Mouse (Mus musculus) heart, embryonic 10.5 days (tissue): ENCODE measurements around the gene Olfr104-ps. TPM values are rescaled to one million over a fixed set of nuclear protein-coding genes. Genes with fewer than 3 reads are reported as not detected.

ENCODE experiments used
- DNase-seq: peaks from one replicate; pipeline ENCODE4 v3.0.0-alpha.2; 2017; ENCODE audit warnings: low spot score
- H3K27ac ChIP-seq: fragments of 300-500 bp; sonication (generic); 2 replicates; pipeline ENCODE4 v1.5.1; 2016; ENCODE audit warnings: mild to moderate bottlenecking
- H3K27me3 ChIP-seq: fragments of 300-500 bp; sonication (generic); 2 replicates; pipeline ENCODE4 v1.6.1; 2016; ENCODE audit warnings: mild to moderate bottlenecking; ENCODE audit not compliant: poor library complexity, insufficient read depth, severe bottlenecking
- H3K36me3 ChIP-seq: fragments of 300-500 bp; sonication (generic); 2 replicates; pipeline ENCODE4 v1.6.1; 2016; ENCODE audit warnings: mild to moderate bottlenecking, moderate library complexity
- H3K4me1 ChIP-seq: fragments of 300-500 bp; sonication (generic); 2 replicates; pipeline ENCODE4 v1.6.1; 2016; ENCODE audit warnings: mild to moderate bottlenecking
- H3K4me3 ChIP-seq: fragments of 300-500 bp; sonication (generic); 2 replicates; pipeline ENCODE4 v1.5.1; 2016; ENCODE audit warnings: mild to moderate bottlenecking, moderate library complexity
- H3K9me3 ChIP-seq: fragments of 300-500 bp; sonication (generic); 2 replicates; pipeline ENCODE4 v1.6.1; 2016; ENCODE audit warnings: mild to moderate bottlenecking, moderate library complexity
- WGBS: fragments of 180-500 bp; shearing (Covaris S2); methylation state at CpG from one replicate; pipeline ENCODE4 v1.1.7; 2016; 5-methylcytosine and 5-hydroxymethylcytosine counted together
- polyA plus RNA-seq: library from polyadenylated mRNA; unstranded; fragments of >200 nt; fragmentation: Nextera tagmentation; extraction: Ambion mirVana; gene quantifications from 2 replicates; pipeline ENCODE4 v1.2.1, GENCODE M21; 2016

Gene Olfr104-ps
- not detected in 2 replicates for polyA plus RNA-seq

DNA sequence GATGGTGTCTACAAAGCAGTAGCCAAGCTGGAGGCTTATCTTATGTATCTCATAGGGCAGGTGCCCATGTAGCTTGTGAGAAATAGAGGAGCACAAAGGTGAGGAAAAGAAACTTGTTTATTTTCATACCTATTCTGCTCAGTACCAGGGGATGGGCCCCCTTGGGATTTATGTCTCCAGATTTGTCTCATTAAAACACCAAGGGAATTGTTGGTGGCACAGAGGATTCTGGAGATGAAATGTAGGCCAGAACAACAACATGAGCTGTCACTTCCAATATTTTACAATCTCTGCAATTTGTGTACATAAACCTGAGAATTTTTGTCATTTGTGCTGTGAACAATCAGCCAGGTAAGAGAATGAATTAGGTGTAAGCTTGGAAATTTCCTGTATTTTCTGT is at the start of gene Olfr104-ps:
Olfr104-ps (plus strand) TSS at position 301 of the 400 bp plus-strand sequence.
- Histone ChIP-seq H3K27ac (no peak within 1 kb of the TSS), H3K36me3 (no peaks in the 10 kb centered on the region), H3K4me1 (no peaks in the 10 kb centered on the region), H3K4me3 (no peak within 1 kb of the TSS), H3K9me3 (no peaks in the 10 kb centered on the region), H3K27me3 (no peaks in the 10 kb centered on the region)
- no peak for DNase-seq

DNA sequence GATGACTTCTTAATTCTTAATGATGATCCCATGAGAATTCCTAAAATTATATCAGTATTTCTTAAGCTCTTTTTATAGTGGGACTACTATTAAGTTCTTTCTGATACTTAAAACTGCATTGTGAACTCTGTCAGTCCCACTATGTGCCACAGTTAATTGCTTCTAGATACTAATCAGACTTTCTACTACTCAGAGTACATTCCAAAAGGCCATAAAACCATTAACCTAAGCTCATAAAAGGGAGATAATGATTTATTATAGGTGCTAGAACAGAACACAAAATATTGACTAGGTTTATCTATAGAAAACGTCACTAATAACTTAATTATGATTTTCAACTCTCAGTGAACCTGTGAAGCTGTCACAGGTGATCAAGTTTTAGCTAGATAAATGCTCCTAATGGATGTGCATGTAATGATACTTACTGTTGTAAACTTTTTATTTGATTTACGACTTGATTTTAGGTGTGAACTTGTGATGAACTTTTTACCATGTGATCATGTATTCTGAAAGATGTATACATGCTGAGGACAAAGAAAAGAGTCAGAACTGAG is 49.2 kb upstream of the Olfr104-ps start:
- Histone ChIP-seq H3K27me3 (no peaks in the 10 kb centered on the region), H3K36me3 (no peaks in the 10 kb centered on the region), H3K4me1 (no peaks in the 10 kb centered on the region), H3K4me3 (no peak overlapping the region), H3K27ac (no peak overlapping the region), H3K9me3 (no peaks in the 10 kb centered on the region)
- no peak for DNase-seq
- 40% methylated on average over 2 of the region's 2 CpGs for WGBS

DNA sequence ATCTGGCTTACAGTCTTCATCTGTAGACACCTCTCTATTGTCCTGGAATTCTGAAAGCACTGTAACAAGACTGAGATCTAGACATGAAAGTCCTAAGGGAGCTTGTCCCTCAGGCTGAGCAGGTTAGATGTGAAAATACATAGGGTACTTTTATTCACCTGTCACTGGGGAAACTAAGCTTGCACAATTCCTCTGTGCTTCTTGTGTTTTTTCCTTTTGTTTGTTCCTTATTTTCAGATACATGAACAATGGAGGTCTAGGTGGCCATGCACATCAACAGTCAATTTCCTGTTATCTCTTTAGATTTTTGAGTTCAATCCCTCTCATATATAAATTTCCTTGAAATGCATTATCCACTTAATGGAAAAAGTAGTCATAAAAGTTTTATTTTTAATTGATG is 42.4 kb upstream of the Olfr104-ps start, which contains the start of gene Olfr102:
Olfr102 (minus strand) TSS at position 101 of the 400 bp plus-strand sequence.
- H3K27me3 ChIP-seq: no peaks in the 10 kb centered on the region
- H3K4me1 ChIP-seq: no peaks in the 10 kb centered on the region
- no peaks in the 10 kb centered on the region for H3K36me3 ChIP-seq
- H3K9me3 ChIP-seq: 0 out of 2 replicates have a peak, but pooled peaks cover 7% of the 10 kb centered on the region
- H3K27ac ChIP-seq: no peak within 1 kb of the TSS
- no peak for DNase-seq
- no peak within 1 kb of the TSS for H3K4me3 ChIP-seq

DNA sequence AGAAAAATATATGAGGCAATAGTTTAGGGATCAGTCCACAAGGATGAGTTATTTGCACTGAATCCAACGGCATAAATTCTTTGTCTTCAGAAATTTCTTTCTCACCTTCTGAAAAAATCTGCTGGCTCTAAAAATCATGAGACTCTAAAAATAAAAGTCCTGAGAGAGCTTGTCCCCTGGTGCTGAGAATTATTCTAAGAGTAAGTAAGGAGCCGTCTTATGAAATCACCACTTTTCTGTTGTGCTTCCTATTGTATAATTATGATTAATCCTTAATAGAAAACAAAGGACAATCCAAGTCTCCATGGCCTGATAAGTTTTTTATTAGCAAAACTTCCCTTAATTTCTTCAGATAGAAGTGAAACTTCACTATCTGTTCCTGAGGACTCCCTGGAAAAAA is 19.8 kb upstream of the Olfr104-ps start, which contains the start of gene Olfr103:
Olfr103 (minus strand) TSS at position 101 of the 400 bp plus-strand sequence.
- Histone ChIP-seq H3K36me3 (no peaks in the 10 kb centered on the region), H3K27me3 (no peaks in the 10 kb centered on the region), H3K4me3 (no peak within 1 kb of the TSS), H3K4me1 (no peaks in the 10 kb centered on the region), H3K27ac (no peak within 1 kb of the TSS), H3K9me3 (no peaks in the 10 kb centered on the region)
- WGBS: 82% methylated on average over 2 of the region's 2 CpGs
- DNase-seq: no peak

DNA sequence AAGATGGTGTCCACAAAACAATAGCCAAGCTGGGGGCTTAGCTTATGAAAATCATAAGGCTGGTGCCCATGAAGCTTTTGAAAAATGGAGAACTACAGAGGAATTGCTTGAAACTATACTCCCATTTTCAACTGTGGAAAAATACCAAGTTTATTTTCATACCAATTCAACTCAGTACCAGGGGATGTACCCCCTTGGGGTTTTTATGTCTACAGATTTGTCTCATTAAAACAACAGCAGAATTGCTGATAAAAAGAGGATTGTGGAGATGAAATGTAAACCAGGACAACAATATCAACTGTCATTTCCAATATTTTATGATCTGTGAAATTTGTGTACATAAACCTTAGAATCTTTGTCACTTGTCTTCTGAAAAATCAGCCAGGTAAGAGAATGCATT is 19.4 kb downstream of the Olfr104-ps start, which contains the start of gene Olfr105-ps:
Olfr105-ps (plus strand) TSS at position 301 of the 400 bp plus-strand sequence.
- Histone ChIP-seq H3K4me3 (no peak within 1 kb of the TSS), H3K4me1 (no peaks in the 10 kb centered on the region), H3K27me3 (no peaks in the 10 kb centered on the region), H3K27ac (no peak within 1 kb of the TSS), H3K36me3 (no peaks in the 10 kb centered on the region), H3K9me3 (no peaks in the 10 kb centered on the region)
- DNase-seq: no peak

DNA sequence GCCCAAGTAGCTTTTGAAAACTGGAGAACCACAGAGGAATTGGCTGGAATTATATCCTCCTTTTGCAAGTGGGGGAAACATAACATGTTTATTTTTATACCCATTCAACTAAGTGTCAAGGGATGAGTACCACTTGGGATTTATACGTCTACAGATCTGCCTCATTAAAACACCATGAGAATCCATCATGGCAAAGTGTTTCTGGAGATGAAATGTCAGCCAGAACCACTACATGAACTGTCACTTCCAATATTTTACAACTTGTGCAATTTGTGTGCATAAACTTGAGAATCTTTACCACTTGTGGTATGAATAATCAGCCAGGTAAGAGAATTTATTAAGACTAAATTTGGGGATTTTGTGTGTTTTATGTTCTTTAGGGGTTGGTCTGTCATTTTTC is 30.7 kb downstream of the Olfr104-ps start, which contains the start of gene Olfr106-ps:
Olfr106-ps (plus strand) TSS at position 301 of the 400 bp plus-strand sequence.
- 74% methylated on average over 1 of the region's 1 CpGs for WGBS
- Histone ChIP-seq H3K27ac (no peak within 1 kb of the TSS), H3K4me3 (no peak within 1 kb of the TSS)

DNA sequence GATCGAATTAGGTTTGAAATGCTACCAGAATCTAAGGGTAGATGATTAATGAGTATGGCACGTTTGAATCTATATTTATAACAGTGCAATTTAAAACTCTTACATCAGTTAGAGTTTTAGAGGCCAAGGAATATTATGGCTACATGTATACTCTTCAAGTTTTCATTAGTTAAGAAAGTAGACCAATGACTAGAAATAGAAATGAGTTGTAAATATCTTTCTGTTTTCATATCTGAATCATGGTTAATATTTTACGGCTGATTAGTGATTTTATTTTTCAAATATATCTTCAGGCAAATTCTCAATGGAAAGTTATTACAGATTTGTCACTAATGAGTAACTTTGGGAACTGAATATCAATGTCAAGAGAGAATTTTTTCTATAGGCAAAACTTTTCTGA is 39.5 kb downstream of the Olfr104-ps start, which contains the start of gene Olfr107:
Olfr107 (plus strand) TSS at position 301 of the 400 bp plus-strand sequence.
- no peaks in the 10 kb centered on the region for H3K36me3 ChIP-seq
- no peaks in the 10 kb centered on the region for H3K4me1 ChIP-seq
- no peaks in the 10 kb centered on the region for H3K9me3 ChIP-seq
- no peak for DNase-seq
- H3K27me3 ChIP-seq: no peaks in the 10 kb centered on the region
- no peak within 1 kb of the TSS for H3K27ac ChIP-seq
- WGBS: 72% methylated on average over 3 of the region's 3 CpGs
- no peak within 1 kb of the TSS for H3K4me3 ChIP-seq

More for the DNA sequence above, 30.7 kb downstream of the Olfr104-ps start, which contains the start of gene Olfr106-ps:
- Histone ChIP-seq H3K4me1 (no peaks in the 10 kb centered on the region), H3K36me3 (no peaks in the 10 kb centered on the region), H3K9me3 (no peaks in the 10 kb centered on the region), H3K27me3 (no peaks in the 10 kb centered on the region)
- DNase-seq: no peak

DNA sequence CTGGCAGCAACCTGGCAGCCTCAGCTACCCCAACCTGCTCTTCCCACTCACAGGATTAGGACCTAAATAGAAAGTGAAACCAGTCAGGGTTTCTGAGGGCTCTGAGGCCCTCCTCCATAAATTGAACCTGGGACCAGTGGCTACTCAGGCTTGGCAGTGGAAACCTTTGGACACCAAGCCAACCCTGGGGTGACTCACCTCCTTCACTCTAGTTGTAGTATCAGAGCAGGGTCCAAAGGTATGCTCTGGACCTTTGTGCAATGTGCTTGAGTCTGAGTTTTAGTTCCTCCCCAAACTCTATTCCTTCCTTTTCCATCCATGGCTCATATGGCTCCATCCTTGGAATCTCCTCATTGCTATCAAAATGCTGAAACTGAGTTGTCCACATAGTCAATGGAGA is 54.0 kb downstream of the Olfr104-ps start:
- Histone ChIP-seq H3K27ac (no peak overlapping the region), H3K36me3 (no peaks in the 10 kb centered on the region), H3K4me1 (no peaks in the 10 kb centered on the region), H3K27me3 (no peaks in the 10 kb centered on the region), H3K9me3 (peaks cover 8% of the 10 kb centered on the region), H3K4me3 (no peak overlapping the region)
- no peak for DNase-seq

Other genes starting within 250 kb of the Olfr104-ps start
- gene Olfr92, start 239.5 kb upstream of the Olfr104-ps start, polyA plus RNA-seq: not detected in 2 replicates
- not detected in 2 replicates for gene Olfr93, start 198.1 kb upstream of the Olfr104-ps start, polyA plus RNA-seq
- gene Ubd, start 165.7 kb upstream of the Olfr104-ps start, polyA plus RNA-seq: not detected in 2 replicates
- gene Olfr94, start 158.6 kb upstream of the Olfr104-ps start, polyA plus RNA-seq: not detected in 2 replicates
- not detected in 2 replicates for gene Olfr95, start 146.5 kb upstream of the Olfr104-ps start, polyA plus RNA-seq
- gene Olfr96, start 139.4 kb upstream of the Olfr104-ps start, polyA plus RNA-seq: not detected in 2 replicates
- gene Olfr97, start 122.3 kb upstream of the Olfr104-ps start, polyA plus RNA-seq: not detected in 2 replicates
- not detected in 2 replicates for gene Olfr98, start 95.8 kb upstream of the Olfr104-ps start, polyA plus RNA-seq
- 1.00 and 1.7 TPM in 2 replicates for gene H2-M3, start 89.4 kb upstream of the Olfr104-ps start, polyA plus RNA-seq
- 0.09 TPM in 1 of 2 replicates, not detected in the other for gene Olfr99, start 76.1 kb upstream of the Olfr104-ps start, polyA plus RNA-seq
- not detected in 2 replicates for gene Olfr101, start 55.3 kb upstream of the Olfr104-ps start, polyA plus RNA-seq
- not detected in 2 replicates for gene Olfr102, start 42.5 kb upstream of the Olfr104-ps start, polyA plus RNA-seq
- gene Olfr103, start 19.9 kb upstream of the Olfr104-ps start, polyA plus RNA-seq: not detected in 2 replicates
- gene Olfr105-ps, start 19.5 kb downstream of the Olfr104-ps start, polyA plus RNA-seq: not detected in 2 replicates
- not detected in 2 replicates for gene Olfr106-ps, start 30.8 kb downstream of the Olfr104-ps start, polyA plus RNA-seq
- gene Olfr107, start 39.6 kb downstream of the Olfr104-ps start, polyA plus RNA-seq: not detected in 2 replicates
- not detected in 2 replicates for gene Olfr108, start 85.9 kb downstream of the Olfr104-ps start, polyA plus RNA-seq
- not detected in 2 replicates for gene Olfr109, start 99.3 kb downstream of the Olfr104-ps start, polyA plus RNA-seq
- gene H2-M2, start 124.0 kb downstream of the Olfr104-ps start, polyA plus RNA-seq: not detected in 2 replicates
- gene Olfr110, start 132.9 kb downstream of the Olfr104-ps start, polyA plus RNA-seq: not detected in 2 replicates
- not detected in 2 replicates for gene Olfr111, start 148.4 kb downstream of the Olfr104-ps start, polyA plus RNA-seq
- not detected in 2 replicates for gene Olfr112, start 209.9 kb downstream of the Olfr104-ps start, polyA plus RNA-seq
- not detected in 2 replicates for gene Olfr113, start 218.1 kb downstream of the Olfr104-ps start, polyA plus RNA-seq
- not detected in 2 replicates for gene Olfr114, start 233.2 kb downstream of the Olfr104-ps start, polyA plus RNA-seq